Mouse (Mus musculus) erythroid progenitor cell, adult 5-6 weeks (primary cell): ENCODE results near the gene P2ry14. TPM values are rescaled to one million over a fixed set of nuclear protein-coding genes. Genes with fewer than 3 reads are reported as not detected.
A peak's percentile ranks its signal among the peaks of the same experiment; 100 is the strongest.

Experiments
- ATAC-seq: replicated peaks from 2 replicates; pipeline ENCODE4 v1.8.0; 2016; ENCODE audit warnings: moderate number of reproducible peaks, mild to moderate bottlenecking, moderate TSS enrichment, inconsistent platforms; ENCODE audit not compliant: poor library complexity, low FRiP score, severe bottlenecking
- total RNA-seq, 2 experiments: library from RNA; stranded (forward) in 1 of 2; stranded (reverse) in 1 of 2; fragments of 150-400 nt in 1 of 2; fragments of 186-747, 209-891 nt in 1 of 2; gene quantifications; 2 replicates each; pipeline versions ENCODE4 v1.2.3 to v1.2.4; 2015 to 2017; ENCODE audit warnings: low replicate concordance in 2 of 2

The P2ry14 gene
- 4.6 TPM in 1 of 2 replicates, not detected in the other for total RNA-seq (2015; ENCODE audit: low replicate concordance)
- total RNA-seq (2017; ENCODE audit: low replicate concordance), result 2.1 TPM in 1 of 2 replicates, not detected in the other

DNA sequence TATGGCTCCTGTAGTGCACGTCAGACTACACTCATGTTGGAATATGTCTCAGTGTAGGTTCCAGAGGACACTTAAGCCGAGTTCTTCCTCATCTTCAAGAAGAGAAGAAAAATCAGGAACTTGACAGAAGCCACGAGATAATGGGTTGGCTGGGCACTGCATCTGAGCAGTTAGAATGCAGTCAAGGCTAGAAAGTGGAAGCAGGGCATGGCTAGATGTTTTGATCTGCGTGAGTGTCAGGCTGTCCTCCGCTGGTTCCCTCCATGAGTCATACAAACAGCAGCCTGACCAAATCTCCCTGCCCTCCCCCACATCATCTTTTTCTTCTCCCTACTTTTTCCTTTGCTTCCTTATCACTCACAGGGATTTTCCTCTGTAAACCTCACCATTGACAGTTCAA is at the start of gene P2ry14:
P2ry14 (minus strand) TSS at position 195 of the 400 bp plus-strand sequence.
- 0 out of 2 replicates have a peak, but pooled peaks have one; percentile 25 for ATAC-seq

DNA sequence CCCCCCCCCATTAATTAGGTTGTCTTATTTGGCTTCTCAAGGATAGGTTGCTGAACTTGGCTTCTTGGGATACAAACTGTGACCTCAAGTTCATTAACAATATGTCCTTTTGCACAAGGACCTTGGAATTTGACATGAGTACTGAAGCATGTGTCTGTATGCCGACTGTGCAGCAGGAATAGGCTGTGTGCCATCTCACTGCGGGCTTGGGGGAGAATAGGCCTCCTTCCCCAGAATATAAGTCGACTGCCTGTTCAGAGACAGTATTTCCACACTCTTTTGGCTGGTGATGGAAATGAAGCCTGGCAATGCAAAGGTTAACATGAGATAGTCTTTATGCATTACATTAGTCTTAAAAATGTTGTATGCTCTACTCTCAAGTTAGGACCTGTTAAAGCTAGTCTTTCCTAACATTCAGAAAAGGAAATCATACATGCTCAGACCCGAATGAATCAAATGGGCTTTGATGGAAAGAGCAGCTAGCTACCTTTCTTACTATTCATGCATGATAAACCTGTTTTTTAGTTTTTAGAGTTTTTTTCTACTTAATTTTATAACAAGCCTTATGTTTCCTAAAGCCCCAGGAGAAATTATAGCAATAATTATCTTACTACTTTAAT is 44.0 kb upstream of the P2ry14 start:
- ATAC-seq, result no peak

GRCm38 (mm10) chr3:59194938-59195337 is 41.5 kb upstream of the P2ry14 start, which contains the start of gene Gpr87:
Gpr87 (minus strand) TSS chr3:59195104.
- no peak for ATAC-seq

- no peak for ATAC-seq
These were observed 40.7 kb upstream of the P2ry14 start for GRCm38 (mm10) chr3:59194099-59194498.

- no peak for ATAC-seq
These were observed 38.3 kb upstream of the P2ry14 start for GRCm38 (mm10) chr3:59191674-59192073.

GRCm38 (mm10) chr3:59187336-59187735 is 33.9 kb upstream of the P2ry14 start:
- ATAC-seq, result no peak

GRCm38 (mm10) chr3:59185662-59186061 is 32.2 kb upstream of the P2ry14 start:
- no peak for ATAC-seq

- ATAC-seq, result no peak
These were observed 28.7 kb upstream of the P2ry14 start for GRCm38 (mm10) chr3:59182129-59182528.

GRCm38 (mm10) chr3:59181134-59181533 is 27.7 kb upstream of the P2ry14 start:
- ATAC-seq, result no peak

GRCm38 (mm10) chr3:59176871-59177270 is 23.5 kb upstream of the P2ry14 start:
- no peak for ATAC-seq

DNA sequence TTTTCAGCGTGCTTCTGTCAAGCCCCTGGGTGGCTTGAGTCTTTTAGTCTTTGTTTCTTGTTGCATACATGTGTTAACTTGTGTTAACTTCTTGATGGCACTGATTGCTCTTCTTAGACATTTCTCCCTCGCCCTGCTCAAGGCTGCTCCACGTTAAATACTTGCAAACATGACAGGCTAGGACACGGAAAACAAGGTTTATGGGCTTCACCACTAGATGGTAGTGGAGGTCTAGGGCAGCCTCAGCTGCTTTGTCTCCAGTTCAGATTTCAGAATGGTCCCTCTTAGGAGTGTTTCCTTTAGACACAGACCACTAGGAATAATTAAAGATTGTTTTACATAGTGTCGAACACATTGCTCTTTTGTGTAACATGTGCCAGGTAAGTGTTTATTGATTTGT is 21.8 kb upstream of the P2ry14 start:
- ATAC-seq, result no peak

GRCm38 (mm10) chr3:59174426-59175154 is 21.2 kb upstream of the P2ry14 start:
- ATAC-seq, result no peak

GRCm38 (mm10) chr3:59169921-59170627 is 16.7 kb upstream of the P2ry14 start:
- no peak for ATAC-seq

- ATAC-seq, result no peak
These were observed 15.8 kb upstream of the P2ry14 start for GRCm38 (mm10) chr3:59169215-59169614.

- ATAC-seq, result no peak
These were observed 15.1 kb upstream of the P2ry14 start for GRCm38 (mm10) chr3:59168476-59168875.

DNA sequence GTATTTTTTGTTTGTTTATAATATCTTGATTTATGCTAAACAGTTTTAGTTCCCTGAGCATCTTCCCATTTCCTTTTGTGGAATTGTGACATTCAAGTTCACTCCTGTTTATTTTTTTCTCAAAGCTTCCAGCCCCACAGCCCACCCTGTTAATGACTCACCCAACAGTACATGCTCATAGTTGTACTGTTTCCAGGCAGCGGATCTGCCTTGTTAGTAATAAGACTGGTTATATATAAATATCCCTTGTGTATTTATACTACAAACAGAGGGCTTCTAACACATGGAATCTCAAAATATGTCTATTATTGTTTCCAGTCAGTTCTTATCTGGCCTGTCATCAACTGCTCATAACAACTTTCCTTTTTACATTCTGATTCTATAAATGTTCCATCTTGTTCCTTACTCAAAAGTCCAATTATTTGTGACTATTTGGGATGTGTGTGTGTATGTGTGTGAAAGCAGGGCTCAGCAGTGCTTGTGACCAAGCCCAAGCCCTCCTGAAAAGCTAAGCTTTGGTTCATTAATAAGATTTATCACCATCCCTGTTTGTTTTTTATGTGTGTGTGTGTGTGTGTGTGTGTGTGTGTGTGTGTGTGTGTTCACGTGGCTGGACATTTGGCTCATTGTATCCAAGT is 14.1 kb upstream of the P2ry14 start:
- no peak for ATAC-seq

GRCm38 (mm10) chr3:59160465-59160864 is 7.0 kb upstream of the P2ry14 start:
- ATAC-seq, result no peak

DNA sequence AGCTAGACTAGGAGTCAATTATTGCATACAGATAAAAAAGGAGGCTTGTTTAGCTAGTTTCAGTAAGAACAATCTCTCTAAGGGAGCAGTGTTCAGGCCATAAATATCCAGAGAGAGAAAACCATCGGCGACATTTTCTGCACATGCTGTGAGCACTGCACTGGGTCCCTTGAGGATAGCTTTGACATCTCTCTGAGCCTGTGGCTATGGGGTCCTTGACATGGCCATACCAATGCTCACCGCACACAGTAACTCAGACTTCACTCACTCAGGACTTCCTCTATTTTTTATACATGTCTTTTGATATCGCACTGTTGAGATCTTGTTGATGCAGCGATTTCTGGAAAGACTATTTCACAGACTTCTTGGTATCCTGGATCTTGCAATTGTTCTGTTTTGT is 3.6 kb upstream of the P2ry14 start:
- ATAC-seq, result no peak

GRCm38 (mm10) chr3:59155404-59155803 is 2.0 kb upstream of the P2ry14 start:
- ATAC-seq, result no peak

- no peak for ATAC-seq
These were observed 1.5 kb upstream of the P2ry14 start for GRCm38 (mm10) chr3:59154888-59155287.
